Mouse (Mus musculus): ENCODE data around the gene Bbs4.

Bbs4 gene

DNA sequence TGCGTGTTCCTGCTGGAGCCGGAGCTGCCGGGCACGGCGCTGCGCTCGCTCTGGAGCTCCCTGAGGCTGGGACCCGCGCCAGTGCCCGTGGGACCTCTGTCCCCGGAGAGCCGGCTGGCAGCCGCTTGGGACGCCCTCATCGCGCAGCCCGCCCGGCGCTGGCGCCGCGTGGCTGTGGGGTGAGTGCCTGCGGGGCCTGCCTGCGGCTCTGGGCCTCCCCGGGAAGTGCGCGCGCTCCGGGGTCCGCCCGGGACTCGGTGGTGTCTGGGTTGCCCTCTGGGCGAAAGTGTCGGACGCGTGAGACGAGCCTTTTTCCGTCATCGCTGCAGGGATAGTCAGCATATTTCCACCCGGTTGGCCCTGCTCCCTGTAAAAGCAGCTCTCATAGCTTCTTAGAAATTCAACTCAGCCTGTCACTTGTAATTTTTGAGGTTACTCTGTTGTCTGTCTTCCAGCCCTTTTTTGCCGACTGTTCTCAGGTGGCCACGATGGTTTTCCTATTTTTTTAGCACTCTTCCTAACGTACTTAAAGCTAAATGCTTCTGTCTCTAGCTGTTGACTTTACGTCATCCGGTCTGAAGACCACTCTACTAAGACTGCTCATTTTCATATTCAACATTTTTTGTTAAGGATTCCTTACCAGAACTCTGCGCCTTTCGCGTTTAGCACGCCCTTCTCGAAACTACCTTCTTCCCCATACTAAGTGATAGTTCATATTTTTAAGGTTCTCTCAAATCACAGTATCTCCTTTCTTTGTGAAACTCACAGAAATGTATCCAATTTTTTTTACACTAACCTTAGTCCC, 61.4 kb downstream of the Bbs4 start:
- no peak for DNase-seq (ENCODE audit: low read depth)

DNA sequence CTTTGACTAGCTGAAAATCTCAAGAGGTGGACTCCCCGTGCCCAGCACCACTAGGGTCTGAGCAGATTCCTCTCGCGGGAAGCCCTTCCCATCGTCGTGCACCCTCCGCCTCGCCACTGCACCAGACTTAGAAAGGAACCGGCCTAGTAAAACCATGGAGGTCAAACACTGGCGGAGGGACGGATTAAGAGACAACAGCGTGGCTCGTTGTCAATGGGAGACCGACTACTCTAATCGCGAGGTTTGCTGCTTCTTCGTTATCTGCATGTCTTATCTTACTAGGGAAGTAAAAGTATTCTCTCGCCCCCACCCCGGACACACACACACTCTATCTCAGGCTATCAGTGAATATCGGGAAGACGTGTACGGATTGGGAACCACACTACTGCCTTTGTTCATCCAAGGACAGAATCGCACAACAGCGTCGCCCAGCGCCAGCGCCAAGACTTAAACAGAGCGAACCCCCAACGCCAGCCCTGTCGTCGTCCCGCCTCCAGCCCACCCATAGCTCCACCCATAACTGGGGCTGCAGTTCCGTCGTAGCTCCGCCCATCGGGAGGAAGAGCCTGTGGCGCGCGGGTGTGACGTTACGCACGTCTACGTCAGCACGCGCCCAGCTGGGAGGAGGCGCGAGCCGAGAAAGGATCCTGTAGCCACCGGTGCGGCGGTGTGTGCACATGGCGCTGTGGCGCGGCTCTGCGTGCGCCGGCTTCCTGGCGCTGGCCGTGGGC, 62.2 kb downstream of the Bbs4 start, which contains the start of gene Adpgk:
TSS of gene Adpgk (plus strand) at position 602 of the 731 bp plus-strand sequence.
- DNase-seq (ENCODE audit: low read depth), result peak; percentile 98

DNA sequence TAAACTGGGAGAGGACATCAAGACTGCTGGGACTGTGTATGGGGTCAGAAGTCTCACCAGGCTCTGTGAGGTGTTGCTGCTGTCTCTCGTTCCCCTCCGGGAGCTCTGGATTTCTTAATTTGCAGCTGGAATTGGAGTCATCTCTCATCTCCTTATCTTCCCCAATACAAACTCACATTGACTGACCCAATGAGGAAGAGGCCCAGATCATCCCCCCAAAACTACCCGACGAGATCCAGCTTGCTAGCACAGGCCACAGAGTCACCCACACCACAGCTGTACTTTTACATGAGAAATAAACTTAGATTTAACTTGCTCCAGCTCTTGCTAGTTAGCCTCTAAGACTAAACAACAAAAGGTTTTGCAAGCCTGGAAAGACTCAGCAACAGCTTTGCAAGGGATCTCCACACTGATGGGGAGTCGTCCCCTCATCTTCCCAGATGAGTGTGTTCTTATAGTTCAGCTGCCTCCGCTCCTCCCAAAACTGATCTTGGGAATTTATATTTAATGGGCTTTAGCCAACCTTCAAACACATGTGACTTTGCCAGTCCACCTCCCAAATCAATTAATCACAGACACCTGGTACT, 63.7 kb downstream of the Bbs4 start:
- DNase-seq (ENCODE audit: low read depth), result no peak

DNA sequence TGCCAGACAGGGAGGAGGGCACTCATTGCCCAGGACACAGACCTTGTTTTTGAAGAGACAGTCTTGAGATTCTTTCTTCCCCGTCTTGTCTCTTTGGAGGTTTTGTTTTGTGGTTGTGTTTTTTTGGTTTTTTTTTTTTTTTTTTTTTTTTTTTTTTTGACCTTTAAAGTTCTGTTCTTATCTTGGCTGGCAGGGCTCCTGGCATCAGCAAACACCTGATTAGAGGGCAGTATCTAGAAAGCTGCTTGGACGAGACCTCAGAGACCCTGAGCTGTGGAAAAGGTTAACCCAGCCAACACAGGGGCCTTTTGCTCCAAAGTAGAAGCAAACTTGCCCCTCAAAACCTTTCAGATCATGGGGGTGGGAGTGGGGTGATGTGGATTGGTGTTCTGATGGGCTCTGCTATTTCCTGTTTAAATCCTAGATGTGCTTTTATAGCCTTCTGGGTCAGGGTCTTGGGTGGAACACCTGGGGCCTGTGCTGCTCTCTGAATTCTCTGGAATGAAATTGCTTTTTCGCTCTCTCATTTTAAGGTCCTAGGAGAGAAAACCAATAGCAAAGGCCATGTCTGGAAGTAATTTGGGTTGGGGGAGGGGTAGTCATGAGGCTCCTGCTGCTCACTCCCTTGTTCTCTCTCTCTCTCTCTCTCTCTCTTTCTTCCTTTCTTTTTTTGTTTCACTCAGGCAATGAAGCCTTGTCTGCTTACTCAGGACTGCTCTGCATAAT, 64.5 kb downstream of the Bbs4 start:
- no peak for DNase-seq (ENCODE audit: low read depth)

DNA sequence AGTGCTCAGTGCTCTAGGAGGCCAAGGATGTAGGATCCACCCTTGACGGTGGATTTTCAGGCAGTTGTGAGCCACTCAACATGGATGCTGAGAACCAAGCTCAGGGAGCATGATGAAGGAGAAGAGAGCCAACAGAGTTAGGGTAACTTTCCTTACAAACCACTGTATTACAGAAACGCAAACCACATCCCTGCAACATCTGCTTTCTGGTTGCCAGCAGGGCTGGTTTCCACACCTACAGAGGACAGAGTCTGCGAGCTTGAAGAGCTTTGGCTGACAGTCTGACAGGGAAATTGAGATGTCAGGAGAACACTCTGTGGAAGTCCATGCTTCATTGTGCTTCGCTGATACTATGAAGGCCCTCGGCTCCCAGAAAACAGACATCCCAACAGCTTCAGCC, 65.2 kb downstream of the Bbs4 start:
- no peak for DNase-seq (ENCODE audit: low read depth)

DNA sequence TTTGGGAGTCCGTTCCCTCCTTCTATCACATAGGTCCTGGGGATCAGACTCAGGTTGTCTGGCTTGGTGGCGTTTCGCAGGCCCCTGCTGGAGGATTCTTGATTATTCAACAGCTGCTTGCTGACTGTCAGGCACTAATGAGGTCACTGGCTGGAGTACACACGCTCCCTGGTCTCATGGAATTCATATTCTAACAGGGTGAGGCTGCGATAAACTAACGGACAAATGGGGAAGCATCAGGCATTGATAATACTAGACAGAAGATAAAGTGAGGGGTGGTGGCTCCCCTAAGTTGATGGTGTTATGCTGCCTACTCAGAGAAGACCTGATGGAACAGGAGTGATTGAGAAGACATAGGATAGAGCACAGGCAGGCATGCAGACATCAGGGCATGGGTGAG, 67.7 kb downstream of the Bbs4 start:
- no peak for DNase-seq (ENCODE audit: low read depth)

DNA sequence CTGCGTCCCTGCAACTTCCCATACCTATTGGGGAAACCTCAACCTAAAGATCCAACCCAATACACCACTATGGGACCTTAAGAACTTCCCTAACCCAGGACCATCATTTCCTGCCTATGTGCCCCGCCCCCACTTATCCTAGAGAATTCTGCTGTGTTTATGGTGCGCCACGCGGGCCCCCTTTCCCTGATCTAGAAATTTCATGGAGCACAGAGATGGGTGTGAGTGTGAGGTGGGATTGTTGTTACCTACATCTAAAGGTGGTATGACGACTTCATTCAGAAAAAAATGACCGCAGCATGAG, 70.7 kb downstream of the Bbs4 start:
- DNase-seq (ENCODE audit: low read depth), result no peak

DNA sequence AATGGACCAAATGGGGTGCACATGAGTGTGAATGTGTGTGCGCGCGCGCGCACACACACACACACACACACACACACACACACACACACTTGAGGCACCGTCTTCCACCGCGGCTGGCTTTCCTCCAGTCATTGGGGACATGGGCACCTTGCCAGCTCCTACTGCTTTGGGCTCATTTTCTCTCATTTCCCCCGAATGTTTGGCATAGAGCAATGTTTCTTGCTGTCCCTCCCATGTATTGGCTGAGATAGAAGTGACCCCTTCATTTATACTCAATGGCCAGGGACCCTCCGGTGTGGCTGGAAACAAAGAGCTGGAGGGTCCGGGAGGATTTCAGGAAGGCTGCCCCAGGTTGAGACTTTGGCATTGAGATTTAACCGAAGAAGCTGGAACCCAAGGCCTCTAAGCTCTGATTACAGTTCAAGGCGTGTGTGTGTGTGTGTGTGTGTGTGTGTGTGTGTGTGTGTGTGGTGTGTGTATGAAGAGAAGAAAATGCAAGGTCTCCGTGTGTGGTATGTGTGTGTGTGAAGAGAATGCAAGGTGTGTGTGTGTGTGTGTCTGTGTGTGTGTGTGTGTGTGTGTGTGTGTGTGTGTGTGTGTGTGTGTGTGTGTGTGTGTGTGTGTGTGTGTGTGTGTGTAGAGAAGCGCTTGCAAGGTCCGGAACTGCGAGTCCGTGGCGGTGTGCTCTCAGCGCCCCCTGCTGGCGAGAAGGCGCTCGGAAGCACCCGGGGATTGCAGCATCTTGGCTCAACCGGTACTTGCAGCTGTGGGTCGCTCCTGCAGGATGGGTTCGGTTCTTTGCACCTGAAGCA, 71.2 kb downstream of the Bbs4 start:
- no peak for DNase-seq (ENCODE audit: low read depth)

DNA sequence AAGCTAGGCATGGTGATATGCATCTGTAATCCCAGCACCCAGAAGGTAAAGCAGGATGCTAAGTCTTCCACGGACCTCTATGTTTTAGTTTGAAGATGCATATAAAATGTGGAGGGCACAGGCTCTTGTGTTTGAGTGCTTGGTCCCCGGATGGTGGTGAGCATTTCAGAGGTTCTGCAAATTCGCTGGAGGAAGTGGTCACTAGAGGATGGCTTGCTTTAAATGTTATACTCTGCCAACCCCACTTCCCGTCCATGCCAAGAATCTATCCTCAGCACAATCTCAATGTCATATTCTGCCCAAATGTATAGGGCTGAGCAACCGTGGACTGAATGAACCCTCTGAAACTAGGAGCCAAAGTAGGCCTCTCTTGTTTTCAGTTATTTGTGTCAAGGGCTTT, 72.4 kb downstream of the Bbs4 start:
- no peak for DNase-seq (ENCODE audit: low read depth)

DNA sequence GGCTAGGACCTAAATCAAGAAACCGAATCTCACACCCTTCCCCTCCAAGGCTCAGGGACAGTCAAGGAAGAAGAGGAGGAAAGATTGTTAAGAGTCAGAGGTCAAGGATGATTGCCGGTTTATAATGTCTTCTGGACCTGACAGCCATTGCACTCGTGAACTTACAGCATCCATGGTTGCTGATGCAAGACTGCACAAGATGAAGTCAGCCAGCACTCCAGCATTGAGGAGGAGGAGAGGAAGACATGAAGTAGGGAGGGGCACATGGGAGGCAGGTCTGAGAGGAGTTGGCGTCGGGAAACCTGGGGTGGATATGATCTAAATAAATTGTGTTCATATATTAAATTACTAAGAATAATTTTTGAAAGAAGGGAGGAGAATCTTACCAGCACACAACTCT, 74.6 kb downstream of the Bbs4 start:
- no peak for DNase-seq (ENCODE audit: low read depth)

DNA sequence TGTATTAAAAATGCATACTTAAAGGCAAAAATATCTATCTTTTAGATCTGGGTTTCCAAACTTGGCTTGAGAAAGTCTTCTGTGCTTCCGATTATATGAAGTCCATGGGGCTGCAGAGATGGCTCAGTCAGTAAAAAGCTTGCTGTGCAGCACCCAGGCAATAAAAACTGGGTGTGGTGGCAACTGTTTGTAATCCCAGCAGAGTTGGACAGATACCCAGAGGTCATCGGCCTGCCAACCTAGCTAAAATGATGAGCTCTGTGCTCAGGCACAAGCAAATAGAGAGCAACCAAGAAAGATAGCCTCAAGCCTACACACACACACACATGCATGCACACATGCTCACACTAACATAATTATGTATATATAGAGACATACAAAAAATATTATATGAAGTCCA, 75.1 kb downstream of the Bbs4 start:
- no peak for DNase-seq (ENCODE audit: low read depth)

DNA sequence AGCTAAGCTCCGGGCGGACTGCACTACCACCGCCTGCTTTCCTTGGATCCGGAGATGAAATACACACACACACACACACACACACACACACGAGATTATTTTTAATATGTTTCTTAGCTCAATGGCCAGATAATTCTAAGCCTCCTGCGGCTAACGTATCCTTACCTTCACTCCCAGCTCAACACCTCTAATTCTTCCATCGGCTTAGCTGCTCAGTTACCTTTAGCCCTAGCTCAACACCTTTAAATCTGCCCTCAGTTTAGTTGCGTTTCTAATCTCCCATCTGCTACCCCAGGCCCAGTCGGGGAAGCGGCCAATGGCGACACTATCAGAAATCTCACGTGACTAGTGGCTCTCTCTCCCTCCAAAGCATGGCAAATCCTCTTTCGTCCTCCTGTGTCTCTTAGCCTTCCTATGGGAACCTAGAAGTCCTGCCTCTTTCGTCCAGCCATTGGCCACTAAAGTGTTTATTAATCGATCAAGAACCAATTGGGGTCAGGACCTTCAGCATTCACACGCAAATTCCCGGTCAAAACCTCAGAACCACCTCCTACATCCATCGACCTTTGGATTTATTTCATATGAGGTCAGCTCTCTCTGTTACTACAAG, 78.4 kb downstream of the Bbs4 start:
- no peak for DNase-seq (ENCODE audit: low read depth)

DNA sequence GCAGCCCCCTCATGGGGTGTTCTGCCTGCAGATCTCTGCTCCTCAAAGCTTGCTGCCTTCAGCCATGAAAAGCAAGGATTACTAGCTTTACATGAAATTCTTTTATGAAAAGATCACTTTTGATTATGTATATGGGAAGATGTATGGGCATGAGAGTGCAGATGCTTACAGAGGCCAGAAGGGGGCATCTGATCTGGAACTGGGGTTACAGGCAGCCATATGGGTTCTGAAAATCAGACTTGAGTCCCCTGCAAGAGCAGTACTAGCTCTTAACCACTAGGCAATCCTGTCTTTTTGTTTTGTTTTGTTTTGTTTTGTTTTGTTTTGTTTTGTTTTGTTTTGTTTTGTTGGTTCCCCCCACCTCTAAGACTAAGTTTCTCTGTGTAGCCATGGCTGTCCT, 80.1 kb downstream of the Bbs4 start:
- DNase-seq (ENCODE audit: low read depth), result no peak
